Mouse (Mus musculus) hindbrain, embryonic 13.5 days (tissue): ENCODE results near the gene Olfr1510. TPM values are rescaled to one million over a fixed set of nuclear protein-coding genes. Genes with fewer than 3 reads are reported as not detected.
"Not testable (repeated sequence)": the region's sequence is repeated elsewhere in the genome, so short reads cannot be mapped to it uniquely, and the experiment has no call there.

Experiments used
- ATAC-seq: fragments of 200-750 bp; cut with Nextera tagmentation; 2 replicates; pipeline ENCODE4 v1.8.0; 2017; ENCODE audit warnings: moderate TSS enrichment; ENCODE audit not compliant: low FRiP score
- H3K27ac ChIP-seq: fragments of 300-500 bp; sonication (generic); 2 replicates; pipeline ENCODE4 v1.5.1; 2015; ENCODE audit warnings: inconsistent platforms, mild to moderate bottlenecking, moderate library complexity
- H3K27me3 ChIP-seq: fragments of 300-500 bp; sonication (generic); 2 replicates; pipeline ENCODE4 v1.6.1; 2015; ENCODE audit warnings: mild to moderate bottlenecking, inconsistent platforms
- H3K36me3 ChIP-seq: fragments of 300-500 bp; sonication (generic); 2 replicates; pipeline ENCODE4 v1.6.1; 2015; ENCODE audit warnings: mild to moderate bottlenecking, inconsistent platforms
- H3K4me1 ChIP-seq: fragments of 300-500 bp; sonication (generic); replicated peaks from 2 replicates; pipeline ENCODE4 v1.6.1; 2015; ENCODE audit warnings: inconsistent platforms
- H3K4me2 ChIP-seq: fragments of 300-500 bp; sonication (generic); 2 replicates; pipeline ENCODE4 v1.6.1; 2015; ENCODE audit warnings: inconsistent platforms, mild to moderate bottlenecking, moderate library complexity
- H3K4me3 ChIP-seq: fragments of 300-500 bp; sonication (generic); 2 replicates; pipeline ENCODE4 v1.5.1; 2015; ENCODE audit warnings: mild to moderate bottlenecking, inconsistent platforms
- H3K9ac ChIP-seq: fragments of 300-500 bp; sonication (generic); 2 replicates; pipeline ENCODE4 v1.6.1; 2015; ENCODE audit warnings: mild to moderate bottlenecking, inconsistent platforms
- H3K9me3 ChIP-seq: fragments of 300-500 bp; sonication (generic); 2 replicates; pipeline ENCODE4 v1.6.1; 2016; ENCODE audit warnings: inconsistent platforms
- WGBS: fragments of 180-500 bp; shearing (Covaris S2); methylation state at CpG from one replicate; pipeline ENCODE4 v1.1.7; 2015; 5-methylcytosine and 5-hydroxymethylcytosine counted together
- polyA plus RNA-seq: library from polyadenylated mRNA; unstranded; fragments of >200 nt; fragmentation: Nextera tagmentation; extraction: Ambion mirVana; gene quantifications from 2 replicates; pipeline ENCODE4 v1.2.1, GENCODE M21; 2015

Olfr1510 gene
- not detected in 2 replicates for polyA plus RNA-seq

DNA sequence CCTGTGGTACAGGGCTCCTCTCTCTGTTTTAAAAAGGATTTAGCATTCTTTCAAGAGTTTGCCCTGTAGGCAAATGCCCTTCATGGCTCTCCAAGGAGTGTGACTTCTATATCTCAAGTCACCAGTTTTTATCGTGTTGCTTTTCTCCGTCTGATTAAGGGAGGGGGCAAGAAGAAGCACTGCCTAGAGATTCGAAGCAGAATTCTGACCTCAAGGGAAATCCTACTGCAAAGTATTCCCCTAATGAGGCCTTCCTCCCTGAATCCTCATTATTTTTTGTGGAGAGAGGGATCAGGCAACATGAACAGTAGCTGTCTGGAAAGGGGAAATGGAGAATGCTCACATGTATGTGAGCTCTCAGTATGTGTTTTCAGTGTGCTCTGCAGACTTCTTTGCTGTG lies at the start of gene Olfr1510:
TSS of gene Olfr1510 (minus strand) at position 101 of the 400 bp plus-strand sequence.
- Histone ChIP-seq H3K4me2 (no peak within 1 kb of the TSS), H3K36me3 (no peaks in the 10 kb centered on the region), H3K27ac (no peak within 1 kb of the TSS), H3K4me1 (no peaks in the 10 kb centered on the region), H3K27me3 (no peaks in the 10 kb centered on the region), H3K9ac (no peak within 1 kb of the TSS), H3K9me3 (no peaks in the 10 kb centered on the region), H3K4me3 (no peak within 1 kb of the TSS)
- WGBS = 91% methylated on average over 3 of the region's 3 CpGs
- ATAC-seq = no peak

GRCm38 (mm10) chr14:52461928-52462327 lies 47.8 kb upstream of the Olfr1510 start:
- ATAC-seq = no peak
- Histone ChIP-seq H3K36me3 (no peaks in the 10 kb centered on the region), H3K27ac (no peak overlapping the region), H3K27me3 (no peaks in the 10 kb centered on the region), H3K4me3 (no peak overlapping the region), H3K9me3 (no peaks in the 10 kb centered on the region), H3K9ac (no peak overlapping the region), H3K4me1 (no peaks in the 10 kb centered on the region), H3K4me2 (no peak overlapping the region)

DNA sequence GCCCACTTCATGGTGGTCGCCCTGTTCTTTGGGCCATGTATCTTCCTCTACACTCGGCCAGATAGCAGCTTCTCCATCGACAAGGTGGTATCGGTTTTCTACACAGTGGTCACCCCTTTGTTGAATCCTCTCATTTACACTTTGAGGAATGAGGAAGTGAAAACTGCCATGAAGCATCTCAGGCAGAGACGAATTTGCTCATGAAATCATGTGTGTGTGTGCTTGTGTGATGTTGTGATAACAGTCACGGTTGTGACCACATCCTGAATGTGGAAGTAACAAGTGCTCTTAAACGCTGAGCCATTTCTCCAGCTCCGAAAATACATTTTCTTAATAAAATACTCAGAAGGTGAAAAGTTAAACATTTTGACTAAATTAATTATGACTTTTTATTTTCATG lies 37.0 kb upstream of the Olfr1510 start:
- WGBS = 91% methylated on average over 8 of the region's 8 CpGs
- H3K4me3 ChIP-seq = no peak overlapping the region

DNA sequence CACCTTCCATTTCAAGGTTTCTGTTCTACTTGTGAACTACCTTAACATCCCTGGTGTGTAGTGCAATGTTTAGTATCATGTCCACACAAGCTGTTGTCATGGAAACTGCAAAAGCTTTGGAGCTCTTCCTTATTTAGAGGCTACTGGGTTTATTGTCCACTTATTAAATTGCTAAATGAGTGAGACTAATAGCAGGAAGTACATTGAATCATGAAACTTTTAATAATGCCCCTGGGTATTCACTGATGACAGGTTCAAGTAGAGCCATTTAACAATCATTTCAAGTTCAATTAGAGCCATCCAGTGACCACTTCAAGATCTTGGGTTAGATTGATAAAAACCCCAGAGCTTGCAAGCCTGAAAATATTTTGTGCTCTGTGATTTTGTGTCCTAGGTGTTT lies 28.5 kb upstream of the Olfr1510 start, which contains the start of gene Olfr1509:
TSS of gene Olfr1509 (plus strand) at position 301 of the 400 bp plus-strand sequence.
- Histone ChIP-seq H3K27ac (no peak within 1 kb of the TSS), H3K4me3 (no peak within 1 kb of the TSS), H3K9me3 (no peaks in the 10 kb centered on the region), H3K9ac (no peak within 1 kb of the TSS), H3K4me1 (no peaks in the 10 kb centered on the region), H3K4me2 (no peak within 1 kb of the TSS), H3K36me3 (no peaks in the 10 kb centered on the region), H3K27me3 (no peaks in the 10 kb centered on the region)
- no peak for ATAC-seq

More for the DNA sequence above, 37.0 kb upstream of the Olfr1510 start:
- Histone ChIP-seq H3K4me1 (no peaks in the 10 kb centered on the region), H3K27me3 (no peaks in the 10 kb centered on the region), H3K4me2 (no peak overlapping the region), H3K36me3 (no peaks in the 10 kb centered on the region), H3K9me3 (no peaks in the 10 kb centered on the region), H3K9ac (no peak overlapping the region), H3K27ac (no peak overlapping the region)
- ATAC-seq = no peak

GRCm38 (mm10) chr14:52427686-52428085 lies 13.5 kb upstream of the Olfr1510 start:
- no peak for ATAC-seq
- Histone ChIP-seq H3K27me3 (no peaks in the 10 kb centered on the region), H3K4me1 (no peaks in the 10 kb centered on the region), H3K9me3 (no peaks in the 10 kb centered on the region), H3K4me2 (no peak overlapping the region), H3K36me3 (no peaks in the 10 kb centered on the region), H3K9ac (no peak overlapping the region), H3K4me3 (no peak overlapping the region), H3K27ac (no peak overlapping the region)
- WGBS = 91% methylated on average over 1 of the region's 1 CpGs

GRCm38 (mm10) chr14:52410142-52410919 lies 3.8 kb downstream of the Olfr1510 start:
- 75% methylated on average over 7 of the region's 10 CpGs for WGBS
- H3K9me3 ChIP-seq, H3K27me3 ChIP-seq, H3K4me1 ChIP-seq, ATAC-seq, H3K36me3 ChIP-seq, H3K4me2 ChIP-seq, H3K4me3 ChIP-seq, H3K27ac ChIP-seq, H3K9ac ChIP-seq: not testable (repeated sequence)

GRCm38 (mm10) chr14:52397279-52397678 lies 16.9 kb downstream of the Olfr1510 start, which contains the start of gene Olfr1511:
Gene Olfr1511 (minus strand): TSS chr14:52397379.
- Histone ChIP-seq H3K4me2 (no peak within 1 kb of the TSS), H3K27me3 (no peaks in the 10 kb centered on the region), H3K4me1 (no peaks in the 10 kb centered on the region), H3K9me3 (no peaks in the 10 kb centered on the region), H3K4me3 (no peak within 1 kb of the TSS), H3K9ac (no peak within 1 kb of the TSS), H3K36me3 (no peaks in the 10 kb centered on the region), H3K27ac (no peak within 1 kb of the TSS)
- no peak for ATAC-seq
- 80% methylated on average over 4 of the region's 4 CpGs for WGBS

GRCm38 (mm10) chr14:52390084-52390848 lies 23.9 kb downstream of the Olfr1510 start:
- H3K27ac ChIP-seq, ATAC-seq, H3K4me2 ChIP-seq, H3K27me3 ChIP-seq, H3K4me3 ChIP-seq, H3K9me3 ChIP-seq, H3K36me3 ChIP-seq, H3K4me1 ChIP-seq, H3K9ac ChIP-seq: not testable (repeated sequence)
- WGBS = 91% methylated on average over 9 of the region's 9 CpGs

GRCm38 (mm10) chr14:52379068-52379467 lies 35.1 kb downstream of the Olfr1510 start, which contains the start of gene Olfr1512:
Gene Olfr1512 (minus strand): TSS chr14:52379168.
- H3K9me3 ChIP-seq = no peaks in the 10 kb centered on the region
- 84% methylated on average over 2 of the region's 2 CpGs for WGBS

GRCm38 (mm10) chr14:52368741-52369140 lies 45.4 kb downstream of the Olfr1510 start:
- no peaks in the 10 kb centered on the region for H3K27me3 ChIP-seq
- no peak overlapping the region for H3K27ac ChIP-seq
- H3K9me3 ChIP-seq = no peaks in the 10 kb centered on the region
- H3K9ac ChIP-seq = no peak overlapping the region
- H3K36me3 ChIP-seq = no peaks in the 10 kb centered on the region
- no peaks in the 10 kb centered on the region for H3K4me1 ChIP-seq
- ATAC-seq = no peak
- 89% methylated on average over 3 of the region's 3 CpGs for WGBS
- H3K4me3 ChIP-seq = no peak overlapping the region
- no peak overlapping the region for H3K4me2 ChIP-seq

More at GRCm38 (mm10) chr14:52379068-52379467, 35.1 kb downstream of the Olfr1510 start, which contains the start of gene Olfr1512:
- no peak within 1 kb of the TSS for H3K4me2 ChIP-seq
- H3K9ac ChIP-seq = no peak within 1 kb of the TSS
- no peak within 1 kb of the TSS for H3K27ac ChIP-seq
- ATAC-seq = no peak
- H3K36me3 ChIP-seq = no peaks in the 10 kb centered on the region
- no peaks in the 10 kb centered on the region for H3K27me3 ChIP-seq
- no peaks in the 10 kb centered on the region for H3K4me1 ChIP-seq
- no peak within 1 kb of the TSS for H3K4me3 ChIP-seq
